Comparison of ENCODE assay signal across 8 mouse cellular contexts in the genomic region with DNA sequence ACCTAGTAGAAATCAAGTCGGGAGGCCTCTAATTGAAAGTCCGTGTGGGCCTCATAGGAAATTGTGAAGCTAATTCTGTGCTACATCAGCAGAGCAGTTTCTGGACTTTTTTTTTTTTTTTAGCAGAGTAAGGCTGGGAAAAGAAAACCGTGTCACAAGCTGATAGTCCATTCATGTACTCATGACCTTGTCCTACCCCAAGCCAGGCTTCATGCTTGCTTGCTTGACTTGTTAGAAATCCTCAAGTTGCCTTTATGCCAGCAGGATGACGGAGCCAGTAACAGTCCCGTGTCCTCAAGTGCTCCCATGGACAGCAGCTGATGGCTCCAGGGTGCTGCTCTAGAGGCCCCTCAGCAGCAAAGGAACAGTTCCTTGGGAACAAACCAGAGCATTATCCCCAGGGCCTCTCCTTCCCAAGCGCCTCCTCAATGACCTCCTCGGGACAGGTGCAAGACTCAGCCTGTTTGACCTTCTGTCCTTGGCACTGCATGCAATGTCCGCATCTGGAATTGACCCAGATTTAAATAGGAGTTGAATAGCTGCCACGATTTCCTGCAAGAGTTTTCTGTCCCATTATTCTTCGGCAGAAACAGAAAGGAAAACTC.
DNase-seq lines count a peak whose midpoint lies in the region; ATAC-seq lines count a peak whose summit lies in the region.

No protein-coding gene starts in this region.

- no peak overlapping the region for H3K4me3 ChIP-seq in embryonic facial prominence, embryonic 14.5 days (ENCODE audit: low read depth, low read length)
- H3K4me3 ChIP-seq in embryonic facial prominence, embryonic 10.5 days, result no peak overlapping the region
- H3K4me3 ChIP-seq in heart, embryonic 14.5 days (ENCODE audit: control insufficient read depth in 1 of 2, insufficient read depth in 1 of 2, low read depth in 1 of 2, low read length in 2 of 2), result no peak overlapping the region

- 55% methylated on average over 10 of the region's 10 CpGs for WGBS in embryonic facial prominence, embryonic 14.5 days
- WGBS in embryonic facial prominence, embryonic 10.5 days, result 73% methylated on average over 10 of the region's 10 CpGs
- WGBS in heart, embryonic 14.5 days, result 51% methylated on average over 10 of the region's 10 CpGs

- H3K4me1 ChIP-seq in embryonic facial prominence, embryonic 14.5 days (ENCODE audit: control insufficient read depth, insufficient read depth, low read length), result peaks cover 14% of the 10 kb centered on the region
- peaks cover 26% of the 10 kb centered on the region for H3K4me1 ChIP-seq in embryonic facial prominence, embryonic 10.5 days
- peaks cover 11 to 33% of the 10 kb centered on the region in 2 experiments for H3K4me1 ChIP-seq in heart, embryonic 14.5 days (ENCODE audit: control insufficient read depth in 2 of 2, insufficient read depth in 2 of 2, low read length in 2 of 2)

- no peak overlapping the region for H3K4me2 ChIP-seq in embryonic facial prominence, embryonic 14.5 days (ENCODE audit: low read depth, low read length)
- peak overlapping the region; percentile 6; the same call in 1 of the 2 replicates for H3K4me2 ChIP-seq in heart, embryonic 14.5 days (ENCODE audit: low read length)

- no peak for ATAC-seq in embryonic facial prominence, embryonic 14.5 days (ENCODE audit: low read depth)
- ATAC-seq in heart, embryonic 14.5 days (ENCODE audit: insufficient number of reproducible peaks, insufficient read depth, low FRiP score, low read depth), result no peak

- peak; percentile 24 for DNase-seq in embryonic facial prominence, embryonic 14.5 days (ENCODE audit: low spot score)
- DNase-seq in embryonic facial prominence, embryonic 10.5 days (ENCODE audit: low spot score), result no peak
- peak; percentile 6 for DNase-seq in 3134 (ENCODE audit: extremely low read depth, insufficient read length, low spot score)
- peak; percentile 62 for DNase-seq in cerebellum, adult 9-10 months
- peak; percentile 41 to 54 for DNase-seq in kidney, postnatal 4 days
- peak; percentile 48 for DNase-seq in retina, postnatal 1 day
- DNase-seq in urinary bladder, postnatal 10 days (ENCODE audit: low spot score), result no peak

- H3K9ac ChIP-seq in embryonic facial prominence, embryonic 14.5 days (ENCODE audit: low read depth, low read length), result no peak overlapping the region
- H3K9ac ChIP-seq in heart, embryonic 14.5 days (ENCODE audit: low read length), result no peak overlapping the region

- H3K36me3 ChIP-seq in embryonic facial prominence, embryonic 14.5 days (ENCODE audit: control insufficient read depth, insufficient read depth, low read length), result no peaks in the 10 kb centered on the region
- no peaks in the 10 kb centered on the region for H3K36me3 ChIP-seq in embryonic facial prominence, embryonic 10.5 days (replicated peaks)
- H3K36me3 ChIP-seq in heart, embryonic 14.5 days (ENCODE audit: control insufficient read depth, insufficient read depth, low read length), result no peaks in the 10 kb centered on the region

- no peak overlapping the region for H3K27ac ChIP-seq in embryonic facial prominence, embryonic 14.5 days (replicated peaks; ENCODE audit: low read depth, low read length)
- no peak overlapping the region for H3K27ac ChIP-seq in embryonic facial prominence, embryonic 10.5 days (replicated peaks)
- peak overlapping the region; percentile 34 to 57 for H3K27ac ChIP-seq in heart, embryonic 14.5 days (replicated peaks in 1 of 2; ENCODE audit: control insufficient read depth in 1 of 2, insufficient read depth in 1 of 2, low read depth in 2 of 2, low read length in 2 of 2)

- H3K9me3 ChIP-seq in embryonic facial prominence, embryonic 14.5 days (ENCODE audit: control insufficient read depth, low read length), result no peaks in the 10 kb centered on the region
- H3K9me3 ChIP-seq in embryonic facial prominence, embryonic 10.5 days, result no peaks in the 10 kb centered on the region
- H3K9me3 ChIP-seq in heart, embryonic 14.5 days (ENCODE audit: control insufficient read depth, low read length), result no peaks in the 10 kb centered on the region

- no peaks in the 10 kb centered on the region for H3K27me3 ChIP-seq in embryonic facial prominence, embryonic 14.5 days (replicated peaks; ENCODE audit: control insufficient read depth, insufficient read depth, low read length)
- H3K27me3 ChIP-seq in embryonic facial prominence, embryonic 10.5 days (replicated peaks; ENCODE audit: low read depth, poor library complexity, severe bottlenecking), result no peaks in the 10 kb centered on the region
- no peaks in the 10 kb centered on the region for H3K27me3 ChIP-seq in heart, embryonic 14.5 days (ENCODE audit: control insufficient read depth, insufficient read depth, low read length)

Comparison
In these comparisons a context has a peak if more than half of its experiments do, and no peak if none do; other contexts are left out.
1. DNase-seq: peak in embryonic facial prominence, embryonic 14.5 days (single experiment), 3134 (single experiment), cerebellum, adult 9-10 months (single experiment), kidney, postnatal 4 days (2 of 2) and retina, postnatal 1 day (single experiment); none in embryonic facial prominence, embryonic 10.5 days (single experiment) and urinary bladder, postnatal 10 days (single experiment).
2. H3K27ac ChIP-seq: peak in heart, embryonic 14.5 days (2 of 2); none in embryonic facial prominence, embryonic 14.5 days (single experiment) and embryonic facial prominence, embryonic 10.5 days (single experiment).